Mouse (Mus musculus): ENCODE results near the gene Higd1c.
"Not testable (repeated sequence)": the region's sequence is repeated elsewhere in the genome, so short reads cannot be mapped to it uniquely, and the experiment has no call there.

Higd1c gene

GRCm38 (mm10) chr15:100365967-100366366, 1.6 kb downstream of the Higd1c start:
- DNase-seq = not testable (repeated sequence)

DNA sequence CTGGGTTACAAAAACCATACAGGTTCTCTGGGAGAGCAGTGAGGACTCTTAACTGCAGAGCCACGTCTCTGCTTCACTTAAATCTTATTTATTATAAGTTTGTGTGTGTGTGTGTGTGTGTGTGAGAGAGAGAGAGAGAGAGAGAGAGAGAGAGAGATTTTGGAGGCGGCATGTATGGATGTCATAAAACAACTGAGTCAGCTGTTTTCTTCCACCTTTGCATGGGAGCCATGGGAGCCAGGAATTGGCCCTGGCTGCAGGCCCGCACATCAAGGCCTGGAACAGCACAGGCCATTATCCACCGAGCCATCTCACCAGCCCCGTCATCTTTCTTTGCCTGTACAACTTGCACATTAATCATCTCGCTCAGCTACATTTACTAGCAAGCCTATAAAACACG, 2.8 kb downstream of the Higd1c start:
- no peak for DNase-seq

- peak; percentile 67 for DNase-seq
Measured at GRCm38 (mm10) chr15:100375066-100375465, 10.7 kb downstream of the Higd1c start.

GRCm38 (mm10) chr15:100377847-100378505, 13.6 kb downstream of the Higd1c start:
- DNase-seq = not testable (repeated sequence)

GRCm38 (mm10) chr15:100379658-100380057, 15.3 kb downstream of the Higd1c start:
- no peak for DNase-seq

DNA sequence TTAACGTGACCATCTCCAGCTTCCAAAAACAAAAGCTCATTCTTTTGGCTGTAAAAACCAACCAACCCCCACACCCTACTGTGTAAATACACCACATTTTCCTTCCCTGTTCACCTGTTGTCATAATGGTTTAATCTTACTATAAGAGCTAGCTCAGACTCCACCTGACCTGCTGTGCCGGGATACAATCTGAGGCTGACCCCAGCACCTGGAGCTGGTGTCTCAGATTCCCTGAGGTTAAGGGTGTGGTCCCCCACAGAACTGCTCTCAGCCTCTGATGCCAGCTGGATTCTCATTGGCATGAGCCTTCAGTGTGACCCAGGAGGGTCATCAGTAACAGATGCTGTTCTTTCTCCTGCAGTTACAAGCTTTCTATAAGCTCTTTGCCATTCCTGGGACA, 15.8 kb downstream of the Higd1c start:
- DNase-seq = no peak

DNA sequence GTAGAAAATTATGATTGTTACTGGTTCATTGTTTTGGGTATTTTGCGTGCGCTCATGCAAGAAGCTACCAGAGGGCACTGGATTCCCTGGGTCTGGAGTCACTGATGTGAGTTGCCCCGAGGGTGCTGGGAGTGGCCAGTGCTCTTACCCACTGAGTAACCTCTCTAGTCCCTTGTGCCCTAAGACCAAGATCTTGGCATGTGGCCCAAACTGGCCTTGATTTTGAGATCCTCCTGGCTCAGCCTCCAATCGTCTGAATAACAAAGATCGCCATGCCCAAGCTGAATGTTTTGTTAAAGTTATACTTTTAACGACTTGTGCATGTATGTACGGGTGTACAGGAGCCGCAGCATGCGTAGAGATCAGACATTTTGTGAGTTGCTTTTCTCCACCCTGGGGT, 21.4 kb downstream of the Higd1c start:
- no peak for DNase-seq

DNA sequence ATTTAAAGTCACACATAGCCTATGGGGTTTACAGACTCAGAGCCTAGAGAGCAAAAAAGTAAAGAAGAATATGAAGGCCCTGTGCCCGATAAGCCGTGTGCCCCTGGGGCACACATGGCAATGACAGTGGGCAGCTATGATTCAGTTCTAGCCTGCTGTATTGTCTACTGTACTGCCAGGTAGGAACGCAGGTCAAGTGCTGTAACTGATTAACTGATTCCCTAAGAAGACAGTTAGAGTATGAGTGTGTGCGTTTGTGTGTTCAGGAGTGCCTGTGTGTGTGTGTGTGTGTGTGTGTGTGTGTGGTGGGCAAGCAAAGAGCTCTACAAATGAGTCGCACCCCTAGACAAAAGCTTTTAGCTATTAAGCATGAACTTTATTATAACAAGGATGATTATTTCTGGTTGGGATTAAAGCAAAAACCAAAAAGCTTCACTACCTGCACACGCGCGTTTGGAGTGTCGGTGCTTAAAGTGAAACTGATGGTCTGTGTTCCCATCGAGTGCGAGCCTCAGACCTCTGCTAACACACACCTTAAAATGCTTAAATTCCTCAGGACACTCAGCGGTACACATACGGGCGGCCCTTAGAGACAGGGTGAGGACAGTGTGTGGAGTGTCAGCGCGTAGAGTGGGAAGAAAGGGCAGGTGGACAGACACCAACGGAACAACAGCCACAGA, 23.3 kb downstream of the Higd1c start:
- no peak for DNase-seq

DNA sequence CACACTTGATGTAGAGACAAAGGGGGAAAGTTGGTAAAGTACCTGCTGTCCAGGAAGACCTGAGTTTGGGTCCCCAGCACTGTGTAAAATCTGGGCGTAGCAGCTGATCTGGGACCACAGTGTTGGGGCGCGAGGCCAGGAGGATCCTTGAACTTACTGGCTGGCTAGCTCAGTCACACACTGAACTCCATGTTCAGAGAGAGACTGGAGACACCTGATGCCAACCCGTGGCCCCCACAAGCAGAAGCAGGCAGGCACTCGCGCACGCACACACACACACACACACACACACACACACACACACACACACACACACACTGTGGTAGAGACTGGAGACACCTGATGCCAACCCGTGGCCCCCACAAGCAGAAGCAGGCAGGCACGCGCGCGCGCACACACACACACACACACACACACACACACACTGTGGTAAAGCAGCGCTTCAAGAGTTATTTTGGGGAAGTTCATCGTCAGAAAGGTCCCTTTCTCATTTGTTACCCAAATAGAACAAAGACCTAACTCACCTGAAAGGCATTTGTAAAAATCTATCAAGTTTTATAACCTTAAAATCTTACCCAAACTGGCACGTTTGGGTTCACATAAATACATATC, 24.0 kb downstream of the Higd1c start:
- peak; percentile 54 for DNase-seq

DNA sequence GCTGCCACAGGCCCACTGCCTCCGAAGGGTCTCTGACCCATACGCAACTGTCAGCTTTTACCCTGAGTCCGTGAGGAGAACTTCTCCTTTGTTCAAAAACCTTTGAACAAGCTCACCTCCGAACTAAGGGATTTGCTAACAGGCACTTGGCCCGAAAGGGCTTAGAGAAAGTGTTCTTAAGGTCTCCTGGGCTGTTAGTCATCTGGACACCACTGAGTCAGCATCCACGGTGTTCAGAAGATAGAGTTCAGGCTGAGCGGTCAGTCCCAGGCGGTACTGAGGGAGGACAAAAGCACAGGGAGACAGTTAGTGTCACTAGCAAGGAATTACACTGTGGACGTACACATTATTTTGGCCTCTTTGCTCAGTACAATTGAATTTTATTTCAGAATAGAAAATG, 24.5 kb downstream of the Higd1c start:
- no peak for DNase-seq

DNA sequence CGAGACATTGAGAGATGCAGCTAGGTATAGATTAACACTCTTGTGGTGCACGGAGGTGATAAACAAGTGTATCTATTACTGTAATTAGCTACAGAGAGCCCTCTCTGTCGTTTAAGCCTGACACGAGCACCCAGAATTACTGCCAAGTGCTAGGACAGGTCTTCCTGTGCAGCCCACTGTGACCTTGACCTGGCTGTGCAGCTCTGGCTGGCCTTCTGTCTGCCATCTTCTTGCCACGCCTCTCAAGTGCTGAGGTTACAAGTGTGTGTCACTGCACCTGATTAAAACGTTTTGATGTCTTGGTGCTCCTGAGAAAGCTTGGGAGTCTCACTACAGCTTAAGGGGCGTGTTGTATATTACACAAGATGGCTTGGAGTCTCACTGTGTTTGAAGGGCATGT, 26.7 kb downstream of the Higd1c start:
- no peak for DNase-seq

GRCm38 (mm10) chr15:100391599-100391998, 27.3 kb downstream of the Higd1c start:
- DNase-seq = no peak

GRCm38 (mm10) chr15:100393016-100393415, 28.7 kb downstream of the Higd1c start:
- no peak for DNase-seq

DNA sequence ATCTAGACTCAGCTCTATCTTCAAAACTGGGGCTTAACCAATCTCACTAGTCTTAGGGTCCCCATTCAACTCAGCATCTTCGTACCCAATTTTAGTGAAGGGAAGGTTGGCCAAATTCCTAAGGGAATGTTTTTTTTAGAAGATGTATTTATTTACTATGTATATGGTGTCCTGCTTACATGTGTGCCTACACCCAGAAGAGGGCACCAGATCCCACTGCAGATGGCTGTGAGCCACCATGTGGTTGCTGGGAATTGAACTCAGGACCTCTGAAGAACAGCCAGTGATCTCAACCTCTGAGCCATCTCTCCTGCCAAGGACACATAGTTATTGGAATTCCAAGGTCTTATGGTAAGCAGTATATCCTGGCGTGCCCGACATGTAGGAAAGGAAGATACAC, 31.2 kb downstream of the Higd1c start:
- no peak for DNase-seq

- no peak for DNase-seq
Measured at GRCm38 (mm10) chr15:100400592-100401250, 36.4 kb downstream of the Higd1c start.

GRCm38 (mm10) chr15:100401811-100402210, 37.5 kb downstream of the Higd1c start:
- no peak for DNase-seq

DNA sequence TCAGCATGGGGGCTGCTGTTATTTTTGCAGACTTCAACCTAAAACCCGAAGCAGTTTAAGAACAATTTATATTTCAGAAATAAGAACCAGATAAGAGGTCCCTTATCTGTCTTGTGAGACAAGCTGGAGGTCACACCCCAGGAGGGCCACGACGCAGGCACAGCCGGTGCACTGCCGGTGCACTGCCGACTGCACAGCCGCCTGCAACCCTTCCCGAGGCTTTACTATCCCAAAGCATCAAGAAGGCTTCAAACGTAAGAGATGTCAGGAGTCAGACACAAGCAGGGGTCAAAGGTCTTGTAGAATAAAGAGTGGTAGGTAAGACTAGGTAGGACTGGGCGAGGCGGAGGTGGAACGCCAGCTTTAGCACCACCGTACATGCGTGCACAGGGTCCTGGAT, 38.0 kb downstream of the Higd1c start:
- no peak for DNase-seq

DNA sequence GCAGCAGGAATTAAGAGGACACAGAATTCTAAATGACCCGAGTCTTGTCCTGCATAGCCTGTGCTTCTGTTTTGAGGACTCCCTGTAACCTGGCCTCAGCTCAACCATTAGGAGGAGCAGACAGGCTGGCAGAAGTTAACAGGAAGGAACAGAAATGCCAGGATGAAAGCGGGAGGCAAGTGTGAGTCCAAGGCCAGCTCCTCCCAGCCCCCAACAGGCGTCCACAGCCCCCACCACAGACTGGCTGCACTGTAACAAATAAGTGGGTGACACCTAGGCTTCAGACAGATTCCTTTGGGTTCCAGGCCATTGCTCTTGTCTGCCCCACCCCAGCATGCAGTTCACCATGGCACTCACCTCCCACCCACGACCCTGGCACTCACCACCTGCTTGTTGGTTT, 38.5 kb downstream of the Higd1c start:
- DNase-seq = no peak

- no peak for DNase-seq
Measured at GRCm38 (mm10) chr15:100403318-100404000, 39.1 kb downstream of the Higd1c start.

- no peak for DNase-seq
Measured at GRCm38 (mm10) chr15:100406088-100406487, 41.7 kb downstream of the Higd1c start.

GRCm38 (mm10) chr15:100410918-100411672, 46.8 kb downstream of the Higd1c start:
- no peak for DNase-seq

- no peak for DNase-seq
Measured at GRCm38 (mm10) chr15:100411731-100412130, 47.4 kb downstream of the Higd1c start.

Measured in thymus, postnatal 4 days (tissue).